Mouse (Mus musculus) left cerebral cortex, postnatal 10 days (tissue): ENCODE results near the gene Ambra1. TPM values are rescaled to one million over a fixed set of nuclear protein-coding genes. Genes with fewer than 3 reads are reported as not detected.

Experiments
- DNase-seq, 2 experiments: peaks; one replicate each; pipeline ENCODE4 v3.0.0; 2021 to 2022; ENCODE audit warnings: low spot score in 2 of 2, mixed read lengths in 1 of 2; ENCODE audit errors: extremely low spot score in 1 of 2
- intact Hi-C: fragments of 180-260 bp; cut with DNase I; formaldehyde crosslinking; loops from one replicate; pipeline ENCODE4 v1.15.1; 2025
- total RNA-seq, 2 experiments: library from RNA; stranded (reverse); gene quantifications; 2 replicates each; pipeline ENCODE4 v1.2.3; 2021

Ambra1 gene
- total RNA-seq, 2 experiments from 2014 or later = 54.9 to 56.1 TPM

DNA sequence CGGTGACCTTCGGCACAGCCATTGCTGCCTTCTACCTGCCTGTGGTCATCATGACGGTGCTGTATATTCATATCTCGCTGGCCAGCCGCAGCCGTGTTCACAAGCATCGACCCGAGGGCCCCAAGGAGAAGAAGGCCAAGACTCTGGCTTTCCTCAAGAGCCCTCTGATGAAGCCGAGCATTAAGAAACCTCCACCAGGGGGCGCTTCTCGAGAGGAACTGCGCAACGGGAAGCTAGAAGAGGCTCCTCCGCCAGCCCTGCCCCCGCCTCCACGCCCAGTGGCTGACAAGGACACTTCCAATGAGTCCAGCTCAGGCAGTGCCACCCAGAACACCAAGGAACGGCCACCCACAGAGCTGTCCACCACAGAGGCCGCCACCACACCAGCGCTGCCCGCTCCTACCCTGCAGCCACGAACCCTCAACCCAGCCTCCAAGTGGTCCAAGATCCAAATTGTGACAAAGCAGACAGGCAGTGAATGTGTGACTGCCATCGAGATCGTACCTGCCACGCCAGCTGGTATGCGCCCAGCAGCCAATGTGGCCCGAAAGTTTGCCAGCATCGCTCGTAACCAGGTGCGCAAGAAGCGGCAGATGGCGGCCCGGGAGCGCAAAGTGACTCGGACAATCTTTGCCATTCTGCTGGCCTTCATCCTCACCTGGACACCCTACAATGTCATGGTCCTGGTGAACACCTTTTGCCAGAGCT lies 198.0 kb downstream of the Ambra1 start:
- intact Hi-C loops = loop anchor here (10.0 kb wide), 1 partner anchor 253 kb away; no protein-coding TSS in a partner anchor
- peak; percentile 74 to 89 for DNase-seq

DNA sequence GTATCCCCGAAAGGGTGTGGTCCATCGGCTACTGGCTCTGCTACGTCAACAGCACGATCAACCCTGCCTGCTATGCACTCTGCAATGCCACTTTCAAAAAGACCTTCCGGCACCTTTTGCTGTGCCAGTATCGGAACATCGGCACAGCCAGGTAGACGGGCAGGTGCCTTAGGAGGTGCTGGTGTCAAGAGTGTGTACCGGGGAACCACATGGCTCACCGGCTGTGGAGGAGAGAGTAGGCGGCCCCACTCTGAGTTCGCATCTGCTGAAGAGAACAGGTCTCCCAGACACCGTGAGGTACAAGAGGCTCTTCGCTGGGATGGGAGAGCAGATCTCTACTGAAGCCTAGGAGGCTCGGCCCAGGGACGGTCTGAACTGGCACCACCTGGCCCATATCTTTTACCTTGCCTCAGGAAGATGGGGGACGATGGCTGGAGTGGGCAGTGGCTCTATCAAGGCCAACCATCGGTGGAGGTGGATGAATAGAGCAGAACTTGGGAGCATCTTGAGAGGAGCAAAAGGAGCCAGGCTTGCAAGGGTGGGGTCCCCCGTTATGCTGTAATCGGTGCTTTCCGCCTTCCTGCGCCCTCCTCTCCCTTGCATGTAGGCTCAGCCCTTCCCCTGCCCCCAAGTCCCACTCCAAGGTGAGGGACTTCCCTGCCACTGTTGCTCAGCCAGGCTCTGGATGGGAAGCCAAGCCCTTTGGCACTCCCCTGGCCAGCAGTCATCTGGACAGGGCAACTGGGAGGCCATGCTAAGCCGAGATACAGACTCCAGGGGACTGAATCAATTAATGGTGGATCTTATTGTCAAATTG lies 198.8 kb downstream of the Ambra1 start:
- no peak for DNase-seq
- intact Hi-C loops = loop anchor here (10.0 kb wide), 1 partner anchor 254 kb away; no protein-coding TSS in a partner anchor

DNA sequence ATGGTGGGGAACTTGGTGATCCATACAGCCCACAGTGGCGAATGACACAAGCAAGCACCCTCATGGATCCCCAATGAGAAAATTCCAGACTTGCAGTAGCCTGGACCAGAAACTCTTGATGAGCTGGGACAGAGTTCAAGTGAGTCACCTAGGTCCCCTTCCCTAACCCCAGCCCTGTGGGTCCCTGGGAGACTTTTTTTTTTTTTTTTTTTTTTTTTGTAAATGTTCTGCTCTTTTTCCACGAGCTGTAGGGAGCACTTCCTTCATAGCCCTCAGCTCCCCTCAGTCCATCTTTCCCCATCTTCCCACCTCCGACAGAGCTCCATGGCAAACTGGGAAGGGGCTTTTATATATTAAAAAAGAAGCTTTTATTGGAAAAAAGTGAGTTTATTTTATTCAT lies 199.5 kb downstream of the Ambra1 start:
- intact Hi-C loops = loop anchor here (10.0 kb wide), 1 partner anchor 255 kb away; no protein-coding TSS in a partner anchor
- peak in 1 of 2 experiments; percentile 11 for DNase-seq

DNA sequence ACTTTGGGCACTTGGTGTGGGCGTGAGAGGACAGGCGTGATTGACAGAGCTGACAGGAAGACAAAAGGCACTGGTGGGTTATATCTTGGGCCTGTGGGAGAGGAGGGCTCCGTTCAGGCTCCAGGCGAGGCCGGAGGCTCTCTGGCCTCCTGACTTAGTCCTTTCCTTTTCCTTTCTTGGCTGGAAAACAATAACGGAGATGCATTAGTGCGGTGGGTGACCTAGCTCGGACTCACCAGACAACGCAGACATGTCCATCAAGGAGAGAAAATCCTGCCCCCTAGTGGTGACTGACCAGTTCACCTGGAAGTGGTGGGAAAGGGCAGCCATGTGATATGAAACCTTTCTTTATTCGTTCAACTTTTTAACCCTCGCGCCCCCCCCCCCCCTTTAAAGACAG lies 200.0 kb downstream of the Ambra1 start:
- DNase-seq = peak in 1 of 2 experiments; percentile 73
- intact Hi-C loops = loop anchor here (10.0 kb wide), 1 partner anchor 255 kb away; no protein-coding TSS in a partner anchor

DNA sequence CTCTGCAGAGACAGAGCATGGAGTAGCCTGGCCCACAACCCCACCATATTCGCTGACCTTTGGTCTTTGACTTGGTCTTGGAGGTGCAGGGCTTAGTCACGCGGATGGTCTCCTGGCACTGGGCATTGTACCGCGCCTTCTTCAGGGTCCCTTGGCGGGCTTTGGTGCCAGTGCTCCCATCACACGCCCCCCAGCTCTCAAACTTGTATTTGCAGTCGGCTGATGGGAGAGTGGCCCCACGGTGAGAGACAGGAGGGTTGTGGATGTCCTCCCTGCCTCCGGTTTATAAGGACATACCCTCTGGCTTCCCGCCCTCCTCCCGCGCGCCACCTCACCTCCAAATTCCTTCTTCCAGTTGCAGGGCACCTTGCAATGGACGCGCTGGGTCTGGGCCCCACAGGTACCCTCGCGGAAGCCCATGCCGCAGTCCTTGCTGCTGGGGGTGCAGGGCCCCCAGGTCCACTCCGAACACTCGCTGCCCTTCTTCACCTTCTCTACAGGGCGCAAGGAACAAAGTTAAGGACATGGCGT lies 200.9 kb downstream of the Ambra1 start:
- intact Hi-C loops = no loop called here
- DNase-seq = peak in 1 of 2 experiments; percentile 32

DNA sequence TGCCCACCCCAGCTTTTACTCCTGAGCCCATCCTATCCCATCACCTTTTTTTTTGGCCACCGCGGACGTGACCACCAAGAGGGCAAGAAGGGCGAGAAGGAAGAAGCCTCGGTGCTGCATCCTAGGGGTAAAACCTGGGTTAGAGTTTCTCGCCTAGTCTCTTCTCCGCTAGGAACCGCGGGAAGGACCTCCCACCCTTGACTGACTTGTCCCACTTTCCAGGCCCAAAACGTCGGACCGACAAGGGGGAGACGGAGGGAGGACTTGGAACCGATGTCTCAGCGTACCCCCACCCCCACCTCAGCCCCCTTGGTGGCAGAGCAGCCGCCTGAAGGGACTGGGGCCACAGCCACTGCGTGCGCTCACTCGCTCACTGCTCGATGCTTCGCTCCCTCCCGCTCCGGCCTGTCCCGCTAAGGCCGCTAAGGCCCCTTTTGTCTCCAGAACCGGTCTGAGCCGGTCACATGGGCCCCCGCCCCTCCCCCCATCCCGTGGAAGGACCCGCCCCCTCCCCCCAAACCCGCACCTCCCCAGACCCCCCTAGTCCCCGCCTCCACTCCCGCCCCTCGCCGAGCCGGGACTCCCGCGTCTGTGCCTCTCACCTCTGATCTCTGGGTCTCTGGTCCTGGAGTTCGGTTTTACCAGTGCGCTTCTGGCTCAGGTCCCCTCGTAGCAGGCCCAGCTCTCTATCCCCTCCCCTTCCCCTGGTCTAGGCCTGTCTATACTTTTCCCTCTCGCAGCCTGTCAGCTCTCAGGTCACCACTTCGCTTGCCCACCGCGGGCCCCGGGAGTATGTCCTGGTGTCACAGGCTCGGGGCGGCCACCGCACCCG lies 201.6 kb downstream of the Ambra1 start:
- peak in 1 of 2 experiments; percentile 78 for DNase-seq
- intact Hi-C loops = no loop called here

DNA sequence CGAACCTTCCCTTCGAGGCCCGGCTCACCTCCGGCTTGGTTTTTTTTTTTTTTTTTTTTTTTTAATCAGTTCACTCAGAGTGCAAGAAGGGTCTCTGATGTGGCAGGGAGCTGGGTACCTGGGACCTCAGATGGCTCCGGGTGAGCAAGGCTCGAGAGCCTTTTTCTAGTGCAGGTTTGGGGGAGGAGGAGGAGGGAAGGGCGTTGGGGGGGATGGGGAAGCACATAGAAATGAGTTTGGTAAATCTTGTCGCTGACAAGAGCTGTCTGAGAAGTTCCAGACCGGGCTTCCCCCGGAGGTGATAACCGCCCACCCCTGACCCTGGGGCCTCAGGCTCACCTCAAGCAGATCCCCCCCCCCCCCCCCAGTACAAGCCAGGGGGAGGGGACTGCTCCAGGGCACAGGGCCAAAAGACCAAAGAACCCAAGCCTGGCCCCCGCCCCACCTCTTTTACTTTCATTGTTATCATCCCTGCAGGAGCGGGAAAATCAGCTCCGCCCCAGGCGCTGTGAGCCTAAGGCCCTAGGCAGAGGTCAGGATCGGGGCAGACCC lies 202.3 kb downstream of the Ambra1 start, which contains the start of gene Mdk:
TSS of gene Mdk (minus strand) at position 138 of the 552 bp plus-strand sequence.
- DNase-seq = peak in 1 of 2 experiments; percentile 68
- intact Hi-C loops = no loop called here

DNA sequence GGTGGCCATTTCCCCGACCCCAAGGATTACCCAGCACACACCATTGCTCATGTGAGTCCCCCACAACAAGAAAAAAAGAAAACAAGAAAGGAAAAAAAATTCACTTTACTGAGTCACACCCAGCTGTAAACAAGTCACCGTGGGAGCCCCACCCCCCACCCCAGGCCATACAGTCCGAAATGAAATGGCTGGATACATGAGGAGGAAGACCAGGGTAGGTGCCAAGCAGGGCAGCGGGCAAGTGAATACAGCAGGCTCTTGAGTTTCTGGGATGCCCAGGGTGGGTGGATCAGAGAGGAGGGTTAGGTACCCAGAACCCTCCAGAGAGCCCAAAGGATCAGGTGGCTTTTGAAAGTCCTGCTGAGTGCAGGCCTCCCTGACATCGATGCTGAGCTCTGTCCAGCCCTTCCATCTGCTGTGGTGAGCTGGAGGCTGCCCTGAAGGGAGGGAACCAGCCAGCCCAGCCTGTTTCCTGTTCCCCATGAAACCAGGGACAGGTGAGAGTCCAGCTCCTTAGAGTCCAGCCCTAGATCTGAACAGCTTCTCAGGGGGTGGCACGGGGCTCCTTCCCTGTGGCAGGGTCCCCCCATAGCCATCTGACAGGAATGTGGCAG lies 202.9 kb downstream of the Ambra1 start:
- intact Hi-C loops = no loop called here
- peak in 1 of 2 experiments; percentile 22 for DNase-seq

DNA sequence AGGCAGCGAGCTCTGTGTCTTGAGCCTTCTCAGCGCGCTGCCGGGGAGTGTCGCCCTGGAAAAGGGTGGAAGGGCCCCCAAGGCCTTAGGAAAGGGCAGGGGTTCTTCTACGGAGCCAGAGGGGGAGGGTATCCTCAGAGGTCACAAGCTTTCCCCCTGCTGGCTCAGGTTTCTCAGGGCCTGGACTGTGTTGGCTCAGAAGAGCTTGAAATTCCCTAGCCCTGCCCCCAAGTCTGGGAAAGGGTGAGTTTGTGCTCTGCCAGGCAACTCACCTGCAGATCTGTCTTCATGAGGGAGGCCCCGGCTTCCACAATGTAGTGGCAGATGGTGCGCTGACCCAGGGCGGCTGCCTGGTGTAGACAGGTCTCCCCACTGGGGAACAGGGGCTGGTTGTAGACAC lies 203.5 kb downstream of the Ambra1 start:
- intact Hi-C loops = no loop called here
- DNase-seq = no peak

DNA sequence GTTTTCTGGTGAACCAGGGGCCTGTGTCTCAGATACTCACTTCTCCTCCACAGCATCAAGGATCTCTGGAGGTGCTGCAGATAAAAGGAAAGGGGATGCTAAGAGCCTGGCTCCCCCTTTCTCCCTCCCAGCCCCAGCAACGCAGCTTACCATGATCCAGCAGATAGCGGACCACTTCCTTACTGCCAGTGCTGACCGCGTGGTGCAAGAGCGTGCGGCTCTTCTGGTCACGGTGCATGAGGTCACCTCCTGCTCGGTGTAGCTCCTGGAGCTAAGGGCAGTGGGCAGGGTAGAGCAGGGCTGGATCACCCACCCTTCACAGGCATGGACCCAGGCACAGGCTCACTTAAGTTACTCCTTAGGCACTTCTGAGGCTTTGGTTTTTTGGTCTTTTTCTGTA lies 204.1 kb downstream of the Ambra1 start:
- intact Hi-C loops = no loop called here
- no peak for DNase-seq

DNA sequence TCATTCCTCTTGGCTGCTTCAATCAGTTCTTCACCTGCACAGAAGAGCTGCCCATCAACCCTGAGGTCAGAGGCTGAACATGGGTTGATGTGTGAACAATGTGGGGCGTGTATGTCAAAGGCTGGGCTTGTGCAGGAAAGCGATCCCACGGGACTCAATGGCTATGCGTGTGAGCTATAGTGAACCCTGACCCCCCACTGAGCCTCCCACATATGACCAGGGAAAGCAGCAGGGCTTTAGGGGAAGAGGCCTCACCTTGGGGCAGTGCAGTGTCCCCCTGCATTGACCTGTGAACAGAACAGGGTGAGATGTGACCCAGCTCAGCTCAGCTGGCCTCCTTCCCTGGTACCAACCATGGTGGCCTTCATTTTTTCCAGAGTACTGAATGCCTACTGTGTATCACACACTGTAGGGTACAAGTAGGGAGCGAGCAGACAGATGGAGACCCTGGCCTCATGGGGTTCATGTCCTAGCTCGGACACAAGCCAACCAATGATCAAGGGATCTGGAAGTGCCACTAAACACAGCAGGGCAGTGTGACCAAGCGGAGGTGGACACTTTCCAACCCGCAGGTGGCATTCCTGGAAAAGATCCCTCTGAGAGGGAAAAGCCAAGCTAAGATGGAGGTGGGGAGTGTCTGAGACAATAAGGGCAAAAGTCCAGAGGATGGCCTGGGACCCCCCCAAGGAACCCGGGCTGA lies 205.0 kb downstream of the Ambra1 start:
- DNase-seq = no peak
- intact Hi-C loops = no loop called here

DNA sequence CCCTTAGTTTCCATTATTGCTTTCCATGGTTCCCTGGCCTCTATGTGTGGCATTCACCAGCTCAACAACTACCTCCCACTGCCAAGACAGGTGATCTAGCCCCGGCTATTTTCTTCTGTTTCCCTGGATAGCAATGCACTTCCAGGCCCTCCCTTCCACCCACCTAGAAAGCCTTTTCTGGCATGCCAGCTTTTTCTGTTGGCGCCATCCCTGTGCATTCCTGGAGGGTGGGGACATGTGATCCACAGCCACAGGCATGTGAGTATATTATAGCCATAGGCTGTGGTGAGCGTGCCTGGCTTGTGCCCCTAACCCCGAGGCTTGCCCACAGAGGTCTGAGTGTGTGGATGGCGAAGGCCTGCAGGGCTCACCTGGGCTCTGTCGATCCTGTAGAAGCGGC lies 206.2 kb downstream of the Ambra1 start:
- DNase-seq = no peak
- intact Hi-C loops = no loop called here

DNA sequence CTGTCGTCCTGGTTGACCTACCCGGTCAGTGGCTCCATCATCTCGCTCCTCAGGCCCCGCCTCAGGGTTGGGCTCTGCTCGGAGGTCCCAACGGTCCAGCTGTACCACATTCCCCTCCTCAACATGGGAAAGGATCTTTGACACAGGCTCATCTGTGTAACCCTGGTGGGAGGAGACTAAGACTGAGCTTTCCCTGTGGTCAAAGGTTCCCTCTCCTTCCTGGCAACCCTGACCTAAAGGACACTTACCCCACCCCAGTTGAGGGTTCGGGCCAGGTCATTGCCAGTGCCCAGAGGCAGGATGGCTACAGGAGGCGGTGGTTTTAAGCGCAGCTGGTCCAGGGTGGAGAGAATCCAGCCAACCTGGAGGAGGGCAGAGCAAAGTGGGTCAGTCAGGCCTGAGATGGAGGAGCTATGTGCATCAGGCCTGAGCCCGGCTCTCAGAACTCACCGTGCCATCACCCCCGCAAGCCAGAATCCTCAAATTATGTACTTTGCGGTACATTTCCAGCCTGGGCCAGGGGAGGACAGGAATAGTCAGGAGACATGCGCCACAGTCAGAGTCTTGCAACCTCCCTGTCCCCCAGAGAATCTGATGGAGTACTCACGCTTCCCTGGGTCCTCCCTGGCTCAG lies 209.5 kb downstream of the Ambra1 start:
- no peak for DNase-seq
- intact Hi-C loops = no loop called here

DNA sequence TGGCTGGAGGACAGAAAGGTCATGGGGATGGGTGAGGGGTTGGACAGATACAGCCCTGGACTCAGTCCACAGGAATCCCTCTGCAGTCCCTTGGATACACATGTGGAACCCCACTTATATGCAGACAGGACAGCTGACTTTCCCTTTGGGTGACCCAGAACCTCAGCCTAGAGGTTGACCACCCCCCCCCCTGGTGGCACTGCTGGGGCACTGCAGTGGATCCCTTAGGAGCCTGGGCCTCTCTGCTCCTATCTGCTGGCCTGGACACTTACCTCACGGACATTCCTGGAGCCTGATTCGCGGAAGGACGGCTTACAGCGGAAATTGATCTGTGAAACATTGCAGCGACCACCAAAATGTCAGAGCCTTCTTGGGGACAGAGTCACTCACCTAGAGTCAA lies 212.4 kb downstream of the Ambra1 start:
- no peak for DNase-seq
- intact Hi-C loops = loop anchor here (5.0 kb wide), 2 partner anchors 40 to 115 kb away; no protein-coding TSS in a partner anchor

DNA sequence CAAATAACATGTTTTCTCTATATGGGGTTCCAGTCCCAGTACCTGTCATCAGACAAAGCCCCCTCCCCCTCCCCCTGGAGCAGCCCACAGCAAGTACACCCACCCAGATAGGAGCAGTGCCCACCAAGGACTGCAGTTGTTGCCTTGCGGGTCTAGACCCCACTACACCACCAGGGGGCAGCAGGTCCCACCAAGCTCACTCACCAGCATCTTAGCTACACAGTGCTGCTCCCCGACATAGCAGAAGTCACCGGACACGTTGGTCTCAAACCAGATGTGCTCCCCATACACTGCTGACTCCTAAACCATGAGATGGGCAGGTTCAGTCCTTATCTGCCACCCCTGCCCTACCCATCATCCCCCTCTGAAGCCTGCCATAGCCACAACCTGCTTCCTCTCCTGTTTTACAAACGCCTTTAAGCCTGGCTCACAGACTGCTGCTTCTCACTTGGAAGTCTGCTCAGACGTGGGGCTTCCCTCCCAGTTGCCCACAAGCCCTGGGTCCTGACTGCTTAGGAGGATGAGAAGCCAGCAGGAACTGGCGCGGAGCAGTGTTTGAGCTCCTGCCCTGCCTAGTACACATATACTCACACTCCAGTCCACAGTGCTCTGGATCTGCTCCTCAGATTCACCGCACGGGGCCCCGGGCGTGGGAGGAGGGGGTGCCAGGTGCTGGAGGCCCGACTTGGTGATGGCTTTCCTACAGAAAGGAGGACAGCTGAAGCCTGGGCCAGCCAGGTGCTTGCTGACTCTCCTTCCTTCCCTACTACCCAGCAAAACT lies 214.4 kb downstream of the Ambra1 start:
- intact Hi-C loops = loop anchor here (5.0 kb wide), 2 partner anchors 38 to 113 kb away; no protein-coding TSS in a partner anchor

DNA sequence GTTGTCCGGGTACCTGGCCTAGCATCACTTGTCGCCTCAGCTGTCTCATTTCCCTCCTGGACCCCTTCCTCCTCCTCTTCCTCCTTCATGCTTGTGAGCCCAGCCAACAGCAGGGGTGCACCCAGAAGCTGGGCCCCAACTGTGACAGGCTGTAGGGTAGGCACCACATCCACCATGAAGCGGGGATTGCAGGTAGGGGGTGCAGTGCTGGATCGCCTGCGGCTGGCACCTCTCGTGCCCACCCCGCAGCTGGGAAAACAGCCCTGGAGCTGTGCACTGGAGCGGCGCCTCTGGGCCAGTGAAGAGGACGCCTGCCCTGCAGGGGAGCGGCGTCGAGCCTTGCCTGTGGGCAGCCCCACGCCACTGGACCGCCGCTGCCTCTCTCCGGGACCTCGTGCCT lies 215.5 kb downstream of the Ambra1 start, which contains the start of gene Gm9821:
TSS of gene Gm9821 (plus strand) at position 221 of the 400 bp plus-strand sequence.
- intact Hi-C loops = no loop called here
- DNase-seq = no peak

More for the DNA sequence above, 214.4 kb downstream of the Ambra1 start:
- peak; percentile 80 to 83 for DNase-seq
